In genomic region chr10:61736671-61737078, GRCm38 (mm10) we compare ENCODE assay signal across 13 mouse cellular contexts. TPM values are rescaled to one million over a fixed set of nuclear protein-coding genes. Genes with fewer than 3 reads are reported as not detected.
DNase-seq lines count a peak whose midpoint lies in the region; ATAC-seq lines count a peak whose summit lies in the region.
"Had no signal": no experiment of that assay in that cellular context is flagged by ENCODE, and none has a peak within 500 bp of the region (broad histone marks: within the 10 kb centered on the region; RNA-seq: fewer than 3 reads in every experiment).

No protein-coding gene starts in this region.

- H3K9ac ChIP-seq in hindbrain, embryonic 13.5 days, result 0 out of 2 replicates have a peak overlapping the region, but pooled peaks have one; percentile 4
- H3K9ac ChIP-seq in hindbrain, embryonic 11.5 days (ENCODE audit: low read depth, low read length), result no peak overlapping the region
- no peak overlapping the region for H3K9ac ChIP-seq in neural tube, embryonic 13.5 days

- H3K4me3 ChIP-seq in hindbrain, embryonic 13.5 days, result no peak overlapping the region
- no peak overlapping the region for H3K4me3 ChIP-seq in hindbrain, embryonic 11.5 days (ENCODE audit: low read depth, low read length)
- H3K4me3 ChIP-seq in neural tube, embryonic 13.5 days, result no peak overlapping the region

- no peaks in the 10 kb centered on the region for H3K27me3 ChIP-seq in hindbrain, embryonic 13.5 days
- H3K27me3 ChIP-seq in hindbrain, embryonic 11.5 days (ENCODE audit: control insufficient read depth, insufficient read depth, low read length), result no peaks in the 10 kb centered on the region
- H3K27me3 ChIP-seq in neural tube, embryonic 13.5 days, result no peaks in the 10 kb centered on the region

- no peak for DNase-seq in hindbrain, embryonic 11.5 days (ENCODE audit: low spot score)
- no peak for DNase-seq in neural tube, embryonic 10.5 days (ENCODE audit: extremely low spot score, low spot score)
- peak; percentile 21 to 23 for DNase-seq in frontal cortex, postnatal 36 days (ENCODE audit: low spot score in 2 of 2)
- DNase-seq in telencephalon, adult 2 months (ENCODE audit: low read depth, low spot score), result peak; percentile 18
- DNase-seq in thymus, postnatal 10 days (ENCODE audit: low spot score in 2 of 2), result no peak
- DNase-seq: adrenal gland, postnatal 14 days; cerebellum, adult 11 months; gastrocnemius, postnatal 25 days; lung, postnatal 4 days had no signal

- no peaks in the 10 kb centered on the region for H3K9me3 ChIP-seq in hindbrain, embryonic 13.5 days
- no peaks in the 10 kb centered on the region for H3K9me3 ChIP-seq in hindbrain, embryonic 11.5 days (ENCODE audit: control insufficient read depth, low read length)
- no peaks in the 10 kb centered on the region for H3K9me3 ChIP-seq in neural tube, embryonic 13.5 days
- H3K9me3 ChIP-seq: G1E had no signal

- H3K4me2 ChIP-seq in hindbrain, embryonic 13.5 days, result no peak overlapping the region
- H3K4me2 ChIP-seq in hindbrain, embryonic 11.5 days (replicated peaks; ENCODE audit: low read depth, low read length), result no peak overlapping the region
- H3K4me2 ChIP-seq in neural tube, embryonic 13.5 days, result no peak overlapping the region

- peaks cover 51% of the 10 kb centered on the region for H3K36me3 ChIP-seq in hindbrain, embryonic 13.5 days
- H3K36me3 ChIP-seq in hindbrain, embryonic 11.5 days (ENCODE audit: control insufficient read depth, insufficient read depth, low read length), result peaks cover 7% of the 10 kb centered on the region
- H3K36me3 ChIP-seq in neural tube, embryonic 13.5 days, result peaks cover 45% of the 10 kb centered on the region
- H3K36me3 ChIP-seq: G1E had no signal

- WGBS in hindbrain, embryonic 13.5 days, result 69% methylated on average over 10 of the region's 10 CpGs
- WGBS in hindbrain, embryonic 11.5 days, result 87% methylated on average over 10 of the region's 10 CpGs
- 75% methylated on average over 10 of the region's 10 CpGs for WGBS in neural tube, embryonic 13.5 days

- H3K27ac ChIP-seq in hindbrain, embryonic 13.5 days, result peak overlapping the region; percentile 13
- no peak overlapping the region for H3K27ac ChIP-seq in hindbrain, embryonic 11.5 days (ENCODE audit: low read depth, low read length)
- peak overlapping the region; percentile 23; the same call in 1 of the 2 replicates for H3K27ac ChIP-seq in neural tube, embryonic 13.5 days (replicated peaks)
- H3K27ac ChIP-seq: kidney, postnatal 0 days had no signal

- no peak for ATAC-seq in hindbrain, embryonic 13.5 days (ENCODE audit: low FRiP score)
- no peak for ATAC-seq in hindbrain, embryonic 11.5 days (ENCODE audit: low FRiP score)
- ATAC-seq in neural tube, embryonic 13.5 days (ENCODE audit: low read depth), result no peak

- no peaks in the 10 kb centered on the region for H3K4me1 ChIP-seq in hindbrain, embryonic 13.5 days (replicated peaks)
- no peaks in the 10 kb centered on the region for H3K4me1 ChIP-seq in hindbrain, embryonic 11.5 days (replicated peaks; ENCODE audit: control insufficient read depth, insufficient read depth, low read length)
- no peaks in the 10 kb centered on the region for H3K4me1 ChIP-seq in neural tube, embryonic 13.5 days (replicated peaks)

RNA-seq across cellular contexts. Expression of gene Aifm2, which starts 21.6 kb away (rescaled TPM):
- polyA plus RNA-seq in hindbrain, embryonic 13.5 days (2015; fragmentation: Nextera tagmentation; extraction: Ambion mirVana), result 8.2 and 8.3 TPM in 2 replicates
- polyA plus RNA-seq in hindbrain, embryonic 11.5 days (2014; fragmentation: Nextera tagmentation; extraction: Ambion mirVana), result 5.0 and 6.1 TPM in 2 replicates
- 10.7 and 14.1 TPM in 2 replicates for polyA plus RNA-seq in neural tube, embryonic 13.5 days (2015; fragmentation: Nextera tagmentation; extraction: Ambion mirVana)

RNA-seq across cellular contexts. Expression of gene Tysnd1, which starts 41.4 kb away (rescaled TPM):
- 18.2 and 24.7 TPM in 2 replicates for polyA plus RNA-seq in hindbrain, embryonic 13.5 days (2015; fragmentation: Nextera tagmentation; extraction: Ambion mirVana)
- 29.6 and 30.7 TPM in 2 replicates for polyA plus RNA-seq in hindbrain, embryonic 11.5 days (2014; fragmentation: Nextera tagmentation; extraction: Ambion mirVana)
- polyA plus RNA-seq in neural tube, embryonic 13.5 days (2015; fragmentation: Nextera tagmentation; extraction: Ambion mirVana), result 26.7 and 29.0 TPM in 2 replicates

RNA-seq across cellular contexts. Expression of gene H2afy2, which starts 47.3 kb away (rescaled TPM):
- polyA plus RNA-seq in hindbrain, embryonic 13.5 days (2015; fragmentation: Nextera tagmentation; extraction: Ambion mirVana), result 334 and 351 TPM in 2 replicates
- 235 and 259 TPM in 2 replicates for polyA plus RNA-seq in hindbrain, embryonic 11.5 days (2014; fragmentation: Nextera tagmentation; extraction: Ambion mirVana)
- 306 and 328 TPM in 2 replicates for polyA plus RNA-seq in neural tube, embryonic 13.5 days (2015; fragmentation: Nextera tagmentation; extraction: Ambion mirVana)
- polyA plus RNA-seq: G1E had no signal

RNA-seq across cellular contexts. Expression of gene Sar1a, which starts 56.6 kb away (rescaled TPM):
- polyA plus RNA-seq in hindbrain, embryonic 13.5 days (2015; fragmentation: Nextera tagmentation; extraction: Ambion mirVana), result 194 and 201 TPM in 2 replicates
- polyA plus RNA-seq in hindbrain, embryonic 11.5 days (2014; fragmentation: Nextera tagmentation; extraction: Ambion mirVana), result 246 and 248 TPM in 2 replicates
- 192 and 203 TPM in 2 replicates for polyA plus RNA-seq in neural tube, embryonic 13.5 days (2015; fragmentation: Nextera tagmentation; extraction: Ambion mirVana)

Comparison
In these comparisons a context has a peak if more than half of its experiments do, and no peak if none do; other contexts are left out.
1. DNase-seq: peak in frontal cortex, postnatal 36 days (2 of 2) and telencephalon, adult 2 months (single experiment); none in hindbrain, embryonic 11.5 days (single experiment), neural tube, embryonic 10.5 days (single experiment) and thymus, postnatal 10 days (0 of 2).